Mouse (Mus musculus) testis, postnatal 14 days (tissue): Measurements from ENCODE around the gene Sipa1l1.

ENCODE experiments used
- DNase-seq: peaks from one replicate; pipeline ENCODE4 v3.0.0; 2021; ENCODE audit warnings: low spot score

Sipa1l1 gene

GRCm38 (mm10) chr12:82247371-82248258 lies 78.5 kb downstream of the Sipa1l1 start:
- DNase-seq, result no peak

- no peak for DNase-seq
These were observed 79.4 kb downstream of the Sipa1l1 start for GRCm38 (mm10) chr12:82248501-82248900.

GRCm38 (mm10) chr12:82251328-82251727 lies 82.2 kb downstream of the Sipa1l1 start:
- DNase-seq, result no peak

GRCm38 (mm10) chr12:82254076-82254475 lies 85.0 kb downstream of the Sipa1l1 start:
- DNase-seq, result no peak

GRCm38 (mm10) chr12:82256012-82256411 lies 86.9 kb downstream of the Sipa1l1 start:
- no peak for DNase-seq

- DNase-seq, result no peak
These were observed 87.9 kb downstream of the Sipa1l1 start for GRCm38 (mm10) chr12:82256921-82257500.

GRCm38 (mm10) chr12:82257994-82258785 lies 89.1 kb downstream of the Sipa1l1 start:
- no peak for DNase-seq

- no peak for DNase-seq
These were observed 94.3 kb downstream of the Sipa1l1 start for GRCm38 (mm10) chr12:82263443-82263842.

- no peak for DNase-seq
These were observed 95.1 kb downstream of the Sipa1l1 start for GRCm38 (mm10) chr12:82264083-82264851.

GRCm38 (mm10) chr12:82265335-82266274 lies 96.5 kb downstream of the Sipa1l1 start:
- DNase-seq, result peak; percentile 15

- DNase-seq, result no peak
These were observed 102.3 kb downstream of the Sipa1l1 start for GRCm38 (mm10) chr12:82271447-82271846.

GRCm38 (mm10) chr12:82273503-82273902 lies 104.4 kb downstream of the Sipa1l1 start:
- DNase-seq, result no peak

GRCm38 (mm10) chr12:82274576-82274975 lies 105.5 kb downstream of the Sipa1l1 start:
- DNase-seq, result no peak

GRCm38 (mm10) chr12:82275767-82276166 lies 106.6 kb downstream of the Sipa1l1 start:
- no peak for DNase-seq

GRCm38 (mm10) chr12:82276591-82276990 lies 107.5 kb downstream of the Sipa1l1 start:
- DNase-seq, result no peak

- DNase-seq, result no peak
These were observed 115.5 kb downstream of the Sipa1l1 start for GRCm38 (mm10) chr12:82284617-82285016.

GRCm38 (mm10) chr12:82285018-82285417 lies 115.9 kb downstream of the Sipa1l1 start:
- DNase-seq, result peak; percentile 70

- DNase-seq, result no peak
These were observed 116.9 kb downstream of the Sipa1l1 start for GRCm38 (mm10) chr12:82286068-82286467.

GRCm38 (mm10) chr12:82286804-82287203 lies 117.7 kb downstream of the Sipa1l1 start:
- no peak for DNase-seq

GRCm38 (mm10) chr12:82293545-82294247 lies 124.6 kb downstream of the Sipa1l1 start:
- DNase-seq, result no peak
